Mouse (Mus musculus) gastrocnemius, postnatal 4 days (tissue): ENCODE data around the gene Cdk9. TPM values are rescaled to one million over a fixed set of nuclear protein-coding genes. Genes with fewer than 3 reads are reported as not detected.
A peak's percentile ranks its signal among the peaks of the same experiment; 100 is the strongest.

Experiments used
- DNase-seq, 2 experiments: peaks; one replicate each; pipeline ENCODE4 v3.0.0; 2021 to 2022; ENCODE audit warnings: low spot score in 2 of 2, mixed read lengths in 2 of 2
- long read RNA-seq, 2 experiments: library from polyadenylated mRNA; stranded (forward); transcript quantifications; one replicate each; pipeline ENCODE4 v2.0.0; 2021
- total RNA-seq, 2 experiments: library from RNA; stranded (reverse); gene quantifications; 2 replicates each; pipeline ENCODE4 v1.2.3; 2021

Cdk9 gene
- total RNA-seq, result 10 to 100 TPM; 49.3 to 55.2 TPM
- long read RNA-seq, experiment 1, transcript Cdk9-201 (7 exons, 1,733 nt), result major isoform, 82 of 105 reads
- long read RNA-seq, experiment 1, partial matches to known transcripts, result 2 of 105 reads
- long read RNA-seq, experiment 1, other reads (novel, unspliced or antisense), result 19 of 105 reads
- long read RNA-seq, experiment 2, transcript Cdk9-201 (7 exons, 1,733 nt), result major isoform, 78 of 105 reads
- long read RNA-seq, experiment 2, partial matches to known transcripts, result 4 of 105 reads
- long read RNA-seq, experiment 2, other reads (novel, unspliced or antisense), result 20 of 105 reads

GRCm38 (mm10) chr2:32712934-32713817 is at the start of gene Cdk9:
Gene Cdk9, minus strand, starts transcription at chr2:32713076.
- DNase-seq, result peak; percentile 93

GRCm38 (mm10) chr2:32761859-32762258 is 49.0 kb upstream of the Cdk9 start:
- no peak for DNase-seq

GRCm38 (mm10) chr2:32761361-32761760 is 48.5 kb upstream of the Cdk9 start:
- DNase-seq, result no peak

DNA sequence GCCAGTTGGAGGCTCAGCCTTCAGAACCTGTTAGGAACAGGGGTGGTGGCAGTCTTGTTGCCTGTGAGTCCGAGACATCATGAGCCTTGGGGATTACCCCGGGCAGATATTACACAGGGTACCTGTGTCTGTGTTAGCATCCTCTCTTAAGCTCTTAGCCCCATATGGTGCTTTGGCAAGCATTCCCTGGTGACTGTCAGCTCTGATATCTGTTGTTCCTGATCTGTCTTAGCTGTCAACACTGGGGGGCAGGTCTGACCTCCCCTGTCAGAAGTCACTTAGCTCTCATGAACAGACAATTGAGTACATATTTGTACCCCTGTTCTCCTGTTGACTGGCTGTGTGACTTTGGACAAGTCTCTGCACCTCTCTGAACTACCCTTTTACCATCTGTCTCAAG is 46.1 kb upstream of the Cdk9 start:
- DNase-seq, result no peak

- DNase-seq, result no peak
Measured at GRCm38 (mm10) chr2:32758503-32758902, 45.6 kb upstream of the Cdk9 start.

DNA sequence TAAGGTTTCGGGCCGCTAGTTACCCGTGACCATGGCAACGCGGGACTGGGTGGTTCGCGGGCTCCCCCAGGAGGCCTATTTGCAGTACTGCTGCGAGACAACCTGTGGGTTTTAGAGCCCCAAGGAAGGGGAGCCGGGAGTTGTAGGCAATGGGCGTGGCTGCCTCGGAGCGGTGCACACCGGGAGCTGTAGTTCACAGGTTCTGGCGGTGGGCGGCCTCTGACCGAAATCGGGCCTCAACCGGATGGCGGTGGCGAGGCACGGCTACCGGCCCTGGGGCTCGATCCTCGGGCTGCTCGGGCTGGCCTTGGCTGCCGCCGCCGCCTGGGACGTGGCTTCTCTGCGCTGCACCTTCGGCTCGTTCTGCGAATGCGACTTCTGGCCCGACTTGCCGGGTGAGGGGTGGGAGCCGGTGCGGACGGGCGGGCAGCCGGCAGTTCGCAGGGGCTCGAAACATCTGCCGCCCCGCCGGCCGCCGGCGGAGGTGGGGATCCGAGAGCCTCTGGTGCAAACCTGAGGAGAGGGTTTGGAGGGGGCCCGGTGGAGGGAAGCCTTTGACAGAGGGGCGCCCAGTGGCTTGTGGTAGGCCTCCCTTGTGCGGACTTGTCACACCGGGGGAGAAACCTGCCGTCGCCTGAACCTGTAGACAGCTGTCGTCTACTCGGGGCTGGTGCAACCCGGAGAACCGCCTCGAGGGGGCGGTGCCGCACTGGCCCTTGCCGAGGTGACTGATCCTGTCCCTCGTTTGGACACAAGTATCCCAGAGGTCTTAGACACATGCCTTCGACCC is 44.4 kb upstream of the Cdk9 start, which contains the start of gene Tor2a:
Gene Tor2a, plus strand, starts transcription at position 179 of the 790 bp plus-strand sequence.
- DNase-seq, result peak; percentile 93 to 97

DNA sequence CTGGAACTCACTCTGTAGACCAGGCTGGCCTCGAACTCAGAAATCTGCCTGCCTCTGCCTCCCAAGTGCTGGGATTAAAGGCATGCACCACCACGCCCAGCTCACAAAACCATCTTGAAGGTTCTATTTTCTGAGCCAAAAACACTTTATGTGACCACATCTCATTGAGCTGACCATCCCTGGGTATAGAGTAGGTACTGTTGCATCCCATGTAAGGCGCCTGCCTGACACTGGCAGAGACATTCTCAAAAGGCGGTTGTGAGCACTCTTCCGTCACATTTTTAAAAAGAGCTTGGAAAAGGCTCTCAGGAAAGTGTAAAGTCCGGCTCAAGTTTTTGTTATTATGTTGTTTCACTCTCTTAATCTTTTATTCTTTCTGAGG is 43.8 kb upstream of the Cdk9 start:
- DNase-seq, result no peak

GRCm38 (mm10) chr2:32752181-32752580 is 39.3 kb upstream of the Cdk9 start:
- no peak for DNase-seq

GRCm38 (mm10) chr2:32751665-32752033 is 38.8 kb upstream of the Cdk9 start:
- no peak for DNase-seq

DNA sequence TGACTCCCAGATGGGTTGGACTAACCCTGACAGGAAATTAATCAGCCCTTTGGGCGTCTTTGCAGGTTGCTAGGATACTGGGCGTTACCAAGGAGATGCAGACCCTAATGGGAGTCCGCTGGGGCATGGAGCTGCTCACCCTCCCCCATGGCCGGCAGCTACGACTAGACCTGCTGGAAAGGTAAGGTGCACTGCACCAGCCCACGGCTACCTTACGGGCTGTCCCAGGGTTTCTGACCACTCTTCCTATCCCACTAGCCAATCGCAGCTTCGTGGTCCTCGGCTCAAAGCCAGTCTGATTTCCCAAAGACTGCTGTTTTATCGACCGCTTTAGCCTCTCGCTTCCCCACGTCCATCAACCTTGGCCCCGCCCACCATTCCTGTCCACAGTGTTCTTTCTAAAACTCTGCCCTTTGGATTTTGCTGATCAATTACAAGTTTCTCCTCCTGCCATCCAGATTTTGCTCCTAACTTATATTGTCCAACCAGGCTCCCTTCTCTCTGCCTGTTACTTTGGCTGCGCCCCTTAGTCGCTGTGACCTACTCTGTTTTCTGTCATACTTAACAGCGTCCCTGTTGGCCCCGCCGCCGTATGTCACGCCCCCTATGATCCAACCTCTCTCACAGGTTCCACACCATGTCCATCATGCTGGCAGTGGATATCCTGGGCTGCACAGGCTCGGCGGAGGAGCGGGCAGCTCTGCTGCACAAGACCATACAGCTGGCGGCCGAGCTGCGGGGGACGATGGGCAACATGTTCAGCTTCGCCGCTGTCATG is 38.2 kb upstream of the Cdk9 start:
- no peak for DNase-seq

- DNase-seq, result no peak
Measured at GRCm38 (mm10) chr2:32750199-32750598, 37.3 kb upstream of the Cdk9 start.

- no peak for DNase-seq
Measured at GRCm38 (mm10) chr2:32749082-32749481, 36.2 kb upstream of the Cdk9 start.

GRCm38 (mm10) chr2:32744272-32744982 is 31.6 kb upstream of the Cdk9 start:
- DNase-seq, result no peak

DNA sequence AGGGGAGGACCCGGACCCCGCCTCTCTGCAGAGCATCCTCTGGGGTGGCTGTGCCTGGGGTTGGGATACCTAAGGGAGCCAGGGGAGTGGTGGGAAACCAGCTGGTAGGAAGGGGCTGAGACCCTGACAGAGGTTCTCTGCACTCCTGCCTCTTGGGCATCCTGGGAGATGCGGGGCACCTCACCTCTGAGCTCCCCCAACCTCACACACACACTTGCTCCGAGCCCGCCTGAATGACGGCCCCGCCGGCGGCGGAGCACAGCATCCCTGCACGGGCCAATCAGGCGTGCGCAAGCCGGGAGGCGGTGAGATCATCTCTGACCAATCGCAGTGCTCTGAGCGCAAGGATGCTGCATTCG is 29.3 kb upstream of the Cdk9 start:
- no peak for DNase-seq

DNA sequence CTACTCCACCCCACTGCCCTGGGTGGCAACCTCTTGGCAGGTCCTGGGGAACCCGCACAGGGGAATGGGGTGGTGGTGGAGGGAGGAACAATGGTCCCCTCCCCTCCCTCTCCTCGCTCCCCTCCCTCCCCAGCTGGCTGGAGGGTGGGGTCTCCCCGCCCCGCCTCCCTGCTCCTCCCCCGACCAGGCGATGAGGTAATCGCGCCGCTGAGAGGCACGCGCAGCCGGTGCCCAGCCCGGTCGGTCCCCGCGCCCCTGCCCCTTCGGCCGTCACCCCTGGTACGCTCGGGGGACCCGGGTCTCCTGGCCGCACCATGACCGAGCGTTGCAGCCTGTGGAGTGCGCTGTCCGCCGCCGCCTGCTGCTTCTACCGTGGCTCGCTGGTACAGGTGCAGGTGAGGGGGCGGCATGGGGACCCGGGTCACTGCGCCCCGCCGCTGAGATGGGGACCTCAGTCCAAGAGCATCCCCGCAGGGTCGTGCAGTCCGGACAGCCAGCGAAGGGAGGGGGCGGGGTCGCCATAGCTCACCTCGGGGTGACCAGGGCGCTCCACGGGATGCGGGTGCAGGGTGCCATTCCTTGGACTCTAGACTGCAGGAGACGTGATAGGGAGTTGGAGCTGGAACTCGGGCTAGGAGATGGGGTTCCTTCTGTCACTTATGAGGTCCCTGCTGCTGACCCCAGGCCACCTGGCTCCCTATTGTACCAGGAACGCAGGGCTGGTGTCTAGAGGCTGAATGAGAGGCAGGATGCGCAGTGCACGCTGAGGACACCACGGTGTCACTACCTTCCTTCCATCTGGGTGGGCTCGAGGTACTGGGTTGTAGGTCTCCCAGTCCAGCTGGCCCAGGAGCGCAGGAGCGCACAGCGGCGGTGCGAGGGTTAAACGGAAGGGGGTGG is 28.6 kb upstream of the Cdk9 start:
- peak in 1 of 2 experiments; percentile 42 for DNase-seq

DNA sequence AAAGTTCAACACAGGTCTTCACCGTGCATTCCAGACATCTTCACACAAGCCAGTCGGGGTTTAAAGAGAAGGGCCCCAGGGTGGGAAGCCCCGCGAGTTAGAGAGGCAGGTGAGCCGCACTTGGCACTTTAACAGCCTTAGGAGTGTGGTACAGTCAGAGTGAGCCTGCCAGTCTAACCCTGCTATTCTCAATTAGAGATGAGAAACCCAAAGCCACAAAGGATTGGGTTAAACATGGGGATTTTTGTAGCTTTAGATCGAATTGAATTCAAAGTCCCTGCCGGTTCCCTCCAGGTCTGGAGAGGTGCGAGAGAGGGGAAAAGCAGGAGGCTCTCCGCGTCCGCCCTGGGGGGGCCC is 28.0 kb upstream of the Cdk9 start, which contains the start of gene 6330409D20Rik:
Gene 6330409D20Rik, minus strand, starts transcription at position 101 of the 357 bp plus-strand sequence.
- no peak for DNase-seq

GRCm38 (mm10) chr2:32739311-32739710 is 26.4 kb upstream of the Cdk9 start:
- no peak for DNase-seq

- no peak for DNase-seq
Measured at GRCm38 (mm10) chr2:32737008-32737407, 24.1 kb upstream of the Cdk9 start.

- DNase-seq, result no peak
Measured at GRCm38 (mm10) chr2:32736306-32736829, 23.5 kb upstream of the Cdk9 start.
